Mouse (Mus musculus): ENCODE data around the gene Dusp15.

Gene Dusp15

DNA sequence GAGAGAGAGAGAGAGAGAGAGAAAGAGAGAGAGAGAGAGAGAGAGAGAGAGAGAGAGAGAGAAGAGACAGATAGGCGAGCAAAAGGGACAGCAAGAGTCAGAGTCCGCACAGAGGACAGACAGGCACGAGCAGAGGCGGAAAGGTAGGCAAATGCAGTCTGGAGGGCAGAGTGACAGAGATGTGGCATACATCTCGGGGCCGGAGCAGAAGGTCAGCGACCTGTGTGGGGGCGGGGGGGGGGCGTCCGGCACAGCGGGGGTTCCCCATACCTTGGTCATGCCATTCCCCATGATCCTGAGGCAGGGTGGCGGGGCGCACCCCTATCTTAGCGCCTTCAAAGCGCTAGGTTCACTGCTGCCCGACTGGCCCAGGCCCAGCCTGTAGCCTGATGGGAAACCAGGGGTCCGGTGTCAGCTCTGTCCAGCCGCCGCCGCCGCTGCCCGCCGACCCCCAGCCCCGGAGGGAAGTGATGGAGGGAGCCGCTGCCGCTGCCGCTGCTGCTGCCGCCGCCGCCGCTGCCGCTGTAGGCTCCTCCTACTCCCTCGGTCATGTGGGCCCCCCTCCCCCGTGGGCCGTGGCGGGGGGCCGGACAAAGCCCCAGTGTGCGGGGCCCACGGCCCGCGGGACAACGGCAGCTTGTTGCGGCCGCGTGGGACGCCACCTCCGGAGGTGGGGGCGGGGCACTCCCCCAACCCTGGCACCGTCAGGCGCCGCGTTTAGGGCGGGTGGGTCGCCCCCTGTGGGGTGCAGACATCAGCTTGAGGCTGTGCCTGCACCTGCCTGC is at the start of gene Dusp15:
Dusp15 (minus strand) TSS at position 634 of the 785 bp plus-strand sequence.
- DNase-seq (ENCODE audit: low spot score in 2 of 2): no peak

DNA sequence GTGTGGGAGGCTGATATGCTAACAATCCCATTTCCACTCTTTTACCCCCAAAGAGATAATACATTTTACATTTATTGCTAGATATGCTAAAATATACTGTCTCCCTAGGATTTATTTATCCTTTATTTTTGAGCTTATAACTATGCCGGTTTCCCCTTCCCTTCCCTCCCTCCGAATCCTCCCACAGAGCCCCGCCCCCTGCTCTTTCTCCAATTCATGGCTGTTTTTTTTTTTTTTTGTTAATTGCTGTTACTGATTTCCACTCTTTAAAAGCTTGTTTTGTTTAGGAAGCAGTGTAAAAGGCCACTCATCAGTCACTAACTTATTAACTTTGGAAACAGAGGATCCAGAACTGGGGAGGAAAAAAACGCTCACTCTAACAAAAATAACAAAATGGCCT is 45.5 kb upstream of the Dusp15 start:
- DNase-seq (ENCODE audit: low spot score in 2 of 2): no peak

DNA sequence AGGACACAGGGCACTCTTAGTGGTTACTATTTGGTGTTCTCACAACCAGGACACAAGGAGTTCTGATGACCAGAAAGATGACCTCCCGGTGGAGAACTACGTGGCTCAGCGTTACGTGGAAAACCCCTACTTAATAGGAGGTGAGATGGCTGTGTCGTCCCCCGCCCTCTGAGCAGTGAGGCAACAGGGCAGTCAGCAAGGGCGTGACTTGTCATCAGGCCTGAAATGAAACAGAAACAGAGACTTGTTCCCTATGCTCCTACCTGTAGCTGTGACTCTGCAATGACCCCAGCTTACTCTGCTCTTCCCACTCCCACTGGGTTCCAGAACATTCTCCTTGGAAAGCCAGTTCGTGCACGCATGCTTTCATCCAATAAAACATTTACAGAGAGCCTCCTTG is 40.0 kb upstream of the Dusp15 start:
- DNase-seq (ENCODE audit: low spot score in 2 of 2): no peak

DNA sequence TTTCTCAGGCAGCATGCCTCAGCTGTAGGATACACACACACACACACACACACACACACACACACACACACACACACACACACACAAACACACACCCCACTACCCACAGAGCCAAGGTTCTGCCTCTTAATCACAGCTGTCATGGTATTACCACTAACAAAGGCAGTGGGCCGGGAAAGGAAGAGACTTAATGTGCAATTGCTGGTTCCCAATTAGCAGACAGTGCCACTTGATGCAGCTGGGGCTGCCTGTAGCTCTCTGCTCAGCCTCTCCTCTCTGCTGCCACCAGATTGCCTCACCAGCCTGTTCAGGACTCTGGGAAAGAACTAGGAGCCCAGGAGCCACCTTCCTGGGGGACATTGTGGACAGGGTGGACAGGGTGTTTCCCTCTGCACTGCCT is 34.1 kb upstream of the Dusp15 start:
- no peak for DNase-seq (ENCODE audit: low spot score in 2 of 2)

GRCm38 (mm10) chr2:152976991-152977390 is 25.5 kb upstream of the Dusp15 start:
- no peak for DNase-seq (ENCODE audit: low spot score in 2 of 2)

GRCm38 (mm10) chr2:152965555-152965954 is 14.1 kb upstream of the Dusp15 start:
- no peak for DNase-seq (ENCODE audit: low spot score in 2 of 2)

DNA sequence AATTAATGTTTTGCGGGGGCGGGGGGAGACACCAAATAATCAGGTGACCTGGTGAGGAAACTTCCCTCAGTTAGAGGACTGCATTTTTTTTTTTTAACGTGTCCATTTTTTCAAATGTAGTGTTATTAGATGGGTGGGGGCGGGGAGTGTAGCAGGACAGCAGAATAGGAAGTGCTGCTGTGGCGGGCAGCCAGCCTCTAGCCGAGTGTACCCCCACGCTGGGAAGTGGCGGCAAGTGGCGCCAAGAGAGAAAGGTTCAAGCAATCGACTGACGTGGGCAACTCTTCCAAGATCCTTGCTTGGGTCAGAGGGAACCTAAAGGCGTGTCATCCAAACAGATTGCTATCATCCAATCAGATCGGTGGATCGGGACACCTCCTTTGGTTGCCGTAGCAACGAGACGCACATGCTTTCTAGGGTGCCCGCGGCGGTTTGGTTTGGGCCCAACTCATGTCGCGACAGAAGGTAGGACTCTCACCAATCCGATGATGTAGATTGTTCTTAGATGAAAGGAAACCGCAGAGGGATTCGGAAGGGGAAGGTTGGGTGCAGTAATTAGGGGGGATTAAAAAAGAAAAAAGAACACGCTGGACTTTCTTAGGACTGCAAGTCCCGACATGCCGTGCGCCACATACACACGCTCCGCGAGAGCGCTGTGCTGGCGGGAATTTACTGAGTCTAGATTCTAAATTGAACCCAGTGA is 10.7 kb upstream of the Dusp15 start, which contains the start of gene Ttll9:
Ttll9 (plus strand) TSS at position 395 of the 703 bp plus-strand sequence.
- DNase-seq (ENCODE audit: low spot score in 2 of 2): peak; percentile 26 to 43

GRCm38 (mm10) chr2:152958116-152958515 is 6.6 kb upstream of the Dusp15 start:
- no peak for DNase-seq (ENCODE audit: low spot score in 2 of 2)

DNA sequence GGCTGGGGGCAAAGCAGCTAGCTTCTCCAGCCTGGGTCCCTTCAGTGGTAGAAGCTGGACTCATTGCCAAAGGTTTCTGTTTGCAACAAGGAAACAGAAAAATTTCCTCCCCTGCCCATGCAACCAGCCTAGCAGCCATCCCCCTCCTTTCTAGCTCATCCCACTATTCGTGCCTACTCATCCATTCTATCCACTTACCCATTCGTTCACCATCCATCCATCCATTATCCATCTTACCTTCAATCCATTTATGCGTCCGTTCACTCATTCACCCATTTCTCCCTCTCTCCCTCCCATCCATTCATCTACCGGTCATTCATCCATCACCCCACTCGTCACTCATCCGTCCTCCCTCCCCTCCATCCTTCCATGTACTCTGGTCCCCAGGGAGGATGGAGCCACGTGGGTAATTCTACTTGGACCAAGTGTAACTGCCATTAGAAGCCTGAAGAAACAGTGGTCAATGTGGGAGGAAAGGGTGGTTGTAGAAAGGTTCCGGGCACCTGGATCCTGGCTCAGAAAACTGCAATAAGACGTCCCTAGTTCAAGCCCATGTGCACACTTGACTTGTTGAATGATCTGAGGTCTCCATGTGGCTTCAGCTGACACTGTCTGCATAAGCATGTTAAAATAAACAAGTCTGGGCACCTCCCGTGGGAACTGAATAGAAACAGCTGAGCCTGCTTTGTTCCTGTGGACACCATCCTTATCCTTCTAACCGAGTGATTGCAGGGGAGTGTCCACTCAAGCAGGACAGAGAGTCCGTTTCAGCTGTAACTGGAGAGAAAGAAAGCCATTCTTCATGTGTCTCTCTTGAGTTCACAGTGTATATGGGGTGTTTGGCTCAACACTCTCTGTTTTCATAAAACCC is 587 bp upstream of the Dusp15 start:
- DNase-seq (ENCODE audit: low spot score in 2 of 2): no peak

DNA sequence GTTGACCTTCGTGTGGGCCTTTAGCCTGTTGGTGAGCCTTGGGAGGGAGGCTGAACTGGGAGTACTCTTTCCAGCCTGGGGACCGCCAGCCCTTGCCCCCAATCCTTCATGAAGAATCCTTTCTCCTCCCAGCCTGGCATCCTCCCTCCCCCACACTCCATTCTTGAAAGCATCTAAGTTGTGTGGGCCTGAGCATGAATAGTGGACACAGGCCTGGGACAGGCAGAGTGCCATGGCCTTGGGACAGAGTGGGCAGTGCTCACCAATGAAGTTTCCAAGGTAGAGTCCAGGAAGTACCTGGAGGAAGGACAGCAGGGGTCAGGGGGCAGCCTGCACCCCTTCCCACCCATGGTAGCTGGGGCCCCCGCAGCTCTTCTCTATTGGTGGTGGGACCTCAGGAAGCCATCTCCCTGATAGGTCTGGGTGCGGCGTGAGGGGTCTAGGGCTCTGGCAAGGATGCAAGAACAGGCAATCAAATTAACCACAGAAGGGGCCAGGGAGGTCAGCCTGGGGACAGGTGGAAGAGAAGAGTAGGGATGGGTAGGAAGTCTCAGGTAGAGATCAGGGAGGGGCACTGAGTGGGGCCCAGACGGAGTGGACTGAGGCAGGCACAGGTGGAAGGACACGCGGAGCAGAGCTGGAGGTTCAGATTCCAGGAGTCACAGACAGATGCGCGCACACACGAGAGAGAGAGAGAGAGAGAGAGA is 987 bp downstream of the Dusp15 start:
- DNase-seq (ENCODE audit: low spot score in 2 of 2): no peak

- DNase-seq (ENCODE audit: low spot score in 2 of 2): no peak
These were observed 3.0 kb downstream of the Dusp15 start for GRCm38 (mm10) chr2:152948438-152949020.

DNA sequence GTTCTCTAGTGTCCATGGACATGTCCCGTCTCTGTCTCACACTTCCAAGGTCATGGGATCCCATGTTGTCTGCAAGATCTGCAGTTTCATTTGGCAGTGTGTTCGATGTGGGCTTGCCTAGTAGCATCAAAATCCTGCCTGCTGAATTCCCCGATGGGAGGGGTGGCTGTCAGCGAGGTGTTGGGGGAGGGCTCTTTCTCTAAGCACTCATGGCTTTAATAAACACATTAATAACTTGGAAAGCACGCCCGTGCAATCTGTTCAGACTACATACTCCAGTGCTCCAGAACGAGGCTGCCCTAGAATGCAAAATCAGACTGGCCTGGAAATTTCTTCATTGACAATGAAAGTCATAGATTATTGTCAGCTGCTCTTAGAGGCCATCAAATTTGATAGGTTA is 4.4 kb downstream of the Dusp15 start:
- no peak for DNase-seq (ENCODE audit: low spot score in 2 of 2)

- no peak for DNase-seq (ENCODE audit: low spot score in 2 of 2)
These were observed 7.5 kb downstream of the Dusp15 start for GRCm38 (mm10) chr2:152944013-152944412.

GRCm38 (mm10) chr2:152943568-152943967 is 7.9 kb downstream of the Dusp15 start:
- DNase-seq (ENCODE audit: low spot score in 2 of 2): no peak

- DNase-seq (ENCODE audit: low spot score in 2 of 2): no peak
These were observed 8.5 kb downstream of the Dusp15 start for GRCm38 (mm10) chr2:152942898-152943515.

DNA sequence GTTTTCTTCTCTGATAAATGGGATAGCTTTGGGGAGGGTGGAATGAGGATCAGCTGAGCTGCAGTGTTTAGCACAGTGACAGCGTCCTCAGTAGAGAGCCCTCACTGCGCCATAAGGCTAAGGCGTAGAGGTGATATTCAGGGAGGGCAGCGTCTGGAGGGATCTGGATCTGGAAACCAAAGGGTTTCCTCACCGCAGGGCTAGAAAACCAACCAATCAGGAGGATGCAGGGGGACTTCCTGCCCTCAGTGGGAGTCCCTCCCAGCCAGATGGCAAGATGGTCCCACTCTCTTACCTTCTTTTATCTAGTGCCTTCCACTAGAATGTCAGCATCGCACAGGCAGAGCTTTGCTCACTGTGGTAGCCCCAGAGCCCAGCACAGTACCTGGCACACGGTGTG is 9.7 kb downstream of the Dusp15 start:
- no peak for DNase-seq (ENCODE audit: low spot score in 2 of 2)

DNA sequence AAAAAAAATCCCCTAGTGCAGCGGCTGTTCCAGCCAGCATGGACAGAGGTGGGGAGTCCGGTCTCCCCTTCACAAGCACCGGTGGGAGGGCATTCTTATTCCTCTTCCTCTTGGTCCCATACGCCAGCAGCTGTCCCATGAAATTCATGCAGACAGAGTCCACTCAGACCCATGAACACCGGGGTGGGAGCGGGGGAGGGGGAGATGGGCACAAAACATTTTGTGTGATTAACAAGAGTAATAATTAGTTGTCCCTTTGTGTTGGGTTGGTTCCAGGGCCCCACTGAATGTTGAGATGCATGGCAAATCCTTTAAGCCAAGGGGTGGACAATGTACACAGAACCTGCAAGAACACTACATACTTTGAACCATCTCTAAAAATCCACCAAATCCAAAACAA is 10.4 kb downstream of the Dusp15 start:
- DNase-seq (ENCODE audit: low spot score in 2 of 2): no peak

- DNase-seq (ENCODE audit: low spot score in 2 of 2): peak; percentile 28 to 40
These were observed 11.7 kb downstream of the Dusp15 start for GRCm38 (mm10) chr2:152939846-152940245.

GRCm38 (mm10) chr2:152933614-152934013 is 17.9 kb downstream of the Dusp15 start:
- peak in 1 of 2 experiments; percentile 29 for DNase-seq (ENCODE audit: low spot score in 2 of 2)

DNA sequence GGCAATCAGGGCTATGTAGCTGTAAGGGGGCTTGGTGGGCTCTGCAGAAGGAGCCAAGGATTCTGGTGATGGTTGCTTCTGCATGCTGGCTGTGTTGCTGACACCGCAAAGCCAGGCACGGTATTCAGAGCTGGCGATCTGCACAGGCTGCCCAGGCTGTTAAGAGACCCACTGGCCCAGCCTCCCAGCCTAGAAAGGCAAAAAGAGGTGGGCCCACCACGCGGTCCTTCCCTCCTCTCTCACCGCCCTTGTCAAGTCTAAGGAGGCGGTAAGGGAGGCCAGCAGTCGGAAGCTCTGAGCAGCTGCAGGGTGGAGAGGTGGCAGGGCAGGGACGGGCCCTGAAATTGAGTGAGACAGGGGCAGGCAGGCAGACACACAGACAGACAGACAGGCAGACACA is 18.4 kb downstream of the Dusp15 start, which contains the start of gene Foxs1:
Foxs1 (minus strand) TSS at position 161 of the 400 bp plus-strand sequence.
- DNase-seq (ENCODE audit: low spot score in 2 of 2): no peak

Measured in natural killer cell, adult 2 months (primary cell).